Mouse (Mus musculus) neural tube, embryonic 15.5 days (tissue): ENCODE measurements at regions not wholly inside any gene's neighbourhood (a gene's known extent, or its start where the extent isn't known, plus 50 kb on each side); places are given as distances from the start of the nearest gene placed in this dataset.

Source experiments
- ATAC-seq: fragments of 200-750 bp; cut with Nextera tagmentation; 2 replicates; pipeline ENCODE4 v1.8.0; 2017; ENCODE audit warnings: mild to moderate bottlenecking, moderate TSS enrichment, moderate library complexity; ENCODE audit not compliant: low FRiP score
- H3K27ac ChIP-seq: fragments of 300-500 bp; sonication (generic); replicated peaks from 2 replicates; pipeline ENCODE4 v1.5.1; 2015; ENCODE audit warnings: mild to moderate bottlenecking, inconsistent platforms
- H3K27me3 ChIP-seq: fragments of 300-500 bp; sonication (generic); replicated peaks from 2 replicates; pipeline ENCODE4 v1.6.1; 2015; ENCODE audit warnings: inconsistent platforms
- H3K36me3 ChIP-seq: fragments of 300-500 bp; sonication (generic); 2 replicates; pipeline ENCODE4 v1.6.1; 2015; ENCODE audit warnings: inconsistent platforms
- H3K4me1 ChIP-seq: fragments of 300-500 bp; sonication (generic); 2 replicates; pipeline ENCODE4 v1.6.1; 2015; ENCODE audit warnings: inconsistent platforms
- H3K4me2 ChIP-seq: fragments of 300-500 bp; sonication (generic); 2 replicates; pipeline ENCODE4 v1.6.1; 2015; ENCODE audit warnings: inconsistent platforms, mild to moderate bottlenecking, moderate library complexity
- H3K4me3 ChIP-seq: fragments of 300-500 bp; sonication (generic); replicated peaks from 2 replicates; pipeline ENCODE4 v1.5.1; 2015; ENCODE audit warnings: mild to moderate bottlenecking, inconsistent platforms
- H3K9ac ChIP-seq: fragments of 300-500 bp; sonication (generic); replicated peaks from 2 replicates; pipeline ENCODE4 v1.6.1; 2015; ENCODE audit warnings: mild to moderate bottlenecking, inconsistent platforms
- H3K9me3 ChIP-seq: fragments of 300-500 bp; sonication (generic); replicated peaks from 2 replicates; pipeline ENCODE4 v1.6.1; 2016; ENCODE audit warnings: inconsistent platforms
- WGBS: fragments of 180-500 bp; shearing (Covaris S2); methylation state at CpG from one replicate; pipeline ENCODE4 v1.1.7; 2015; ENCODE audit warnings: mixed read lengths; 5-methylcytosine and 5-hydroxymethylcytosine counted together

DNA sequence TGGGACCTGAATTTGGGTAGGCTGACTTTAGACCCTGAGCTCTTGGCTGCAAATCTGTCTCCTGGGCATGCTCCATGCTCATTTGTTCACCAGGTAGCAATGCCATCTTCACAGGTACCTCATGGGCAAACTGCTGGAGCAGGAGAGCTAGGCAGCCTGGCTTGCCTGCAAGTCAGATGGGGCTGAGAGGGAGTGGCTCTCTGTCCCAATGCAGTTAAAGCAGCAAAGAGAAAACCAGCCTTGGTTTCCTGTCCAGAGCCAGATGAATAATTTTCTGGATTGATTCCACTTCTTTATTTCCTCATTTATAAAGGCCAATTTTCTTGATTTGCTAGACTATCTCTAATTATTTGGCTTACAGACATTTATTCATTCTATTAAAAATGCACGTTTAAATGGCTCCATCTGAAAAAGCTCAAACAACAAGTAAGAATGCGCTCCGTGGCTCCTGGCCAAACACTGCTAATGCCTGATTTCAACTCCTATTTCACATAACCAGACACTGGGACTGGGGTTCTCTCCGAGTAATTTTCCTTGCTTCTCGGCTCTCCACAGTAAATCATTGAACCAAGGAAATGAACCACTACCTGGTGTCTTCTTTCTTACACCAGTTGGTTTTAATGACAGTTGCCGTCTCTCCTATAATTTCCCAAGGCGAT is 60.5 kb downstream of the Rsl24d1 start:
- Histone ChIP-seq H3K27ac (no peak overlapping the region), H3K4me1 (no peaks in the 10 kb centered on the region), H3K36me3 (no peaks in the 10 kb centered on the region), H3K9ac (no peak overlapping the region), H3K4me2 (no peak overlapping the region), H3K27me3 (no peaks in the 10 kb centered on the region), H3K4me3 (no peak overlapping the region), H3K9me3 (no peaks in the 10 kb centered on the region)
- WGBS: 70% methylated on average over 7 of the region's 7 CpGs
- no peak for ATAC-seq

DNA sequence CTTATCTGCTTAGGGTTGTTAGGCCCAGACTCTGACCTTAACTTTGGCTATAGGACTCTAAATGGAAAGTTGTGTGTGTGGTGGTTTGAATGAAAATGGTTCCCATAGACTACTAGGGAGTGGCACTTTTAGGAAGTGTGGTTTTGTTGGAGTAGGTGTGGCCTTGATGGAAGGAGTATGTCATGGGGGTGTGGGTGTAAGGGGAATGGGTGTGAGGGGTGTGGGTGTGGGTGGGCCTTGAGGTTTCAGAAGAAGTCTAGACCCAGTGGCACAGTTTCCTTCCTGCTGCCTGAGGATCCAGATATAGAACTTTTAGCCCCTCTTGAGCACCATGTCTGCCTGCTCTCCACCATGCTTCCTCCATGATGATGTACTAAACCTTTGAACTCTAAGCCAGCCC is 63.4 kb downstream of the Rsl24d1 start:
- no peak overlapping the region for H3K4me2 ChIP-seq
- no peaks in the 10 kb centered on the region for H3K27me3 ChIP-seq
- no peak overlapping the region for H3K9ac ChIP-seq
- H3K4me3 ChIP-seq: no peak overlapping the region
- no peak for ATAC-seq
- H3K4me1 ChIP-seq: no peaks in the 10 kb centered on the region
- H3K27ac ChIP-seq: no peak overlapping the region
- no peaks in the 10 kb centered on the region for H3K9me3 ChIP-seq
- no peaks in the 10 kb centered on the region for H3K36me3 ChIP-seq

DNA sequence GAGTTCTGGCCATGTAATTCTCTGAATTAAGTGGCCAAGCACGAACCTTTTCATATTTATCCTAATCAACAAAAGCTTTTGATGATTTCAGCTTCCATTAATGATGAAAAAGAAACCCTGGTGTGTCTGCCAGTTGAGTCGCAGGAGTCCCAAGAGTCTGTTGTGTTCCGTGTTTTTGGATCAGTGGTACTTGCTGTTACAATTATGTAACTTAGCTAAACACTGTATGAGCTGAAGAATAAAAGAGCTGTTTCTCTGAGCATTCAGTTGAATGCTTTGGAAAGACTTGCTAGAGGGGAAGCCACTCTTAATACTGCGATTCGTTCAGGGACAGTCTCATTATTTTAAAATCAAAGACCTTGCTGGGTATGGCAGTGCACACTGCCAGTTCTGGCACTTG is 70.1 kb downstream of the Rsl24d1 start:
- 82% methylated on average over 5 of the region's 5 CpGs for WGBS
- ATAC-seq: no peak
- Histone ChIP-seq H3K36me3 (no peaks in the 10 kb centered on the region), H3K4me2 (no peak overlapping the region), H3K9me3 (no peaks in the 10 kb centered on the region), H3K4me1 (no peaks in the 10 kb centered on the region), H3K4me3 (no peak overlapping the region), H3K9ac (no peak overlapping the region), H3K27me3 (no peaks in the 10 kb centered on the region), H3K27ac (no peak overlapping the region)

DNA sequence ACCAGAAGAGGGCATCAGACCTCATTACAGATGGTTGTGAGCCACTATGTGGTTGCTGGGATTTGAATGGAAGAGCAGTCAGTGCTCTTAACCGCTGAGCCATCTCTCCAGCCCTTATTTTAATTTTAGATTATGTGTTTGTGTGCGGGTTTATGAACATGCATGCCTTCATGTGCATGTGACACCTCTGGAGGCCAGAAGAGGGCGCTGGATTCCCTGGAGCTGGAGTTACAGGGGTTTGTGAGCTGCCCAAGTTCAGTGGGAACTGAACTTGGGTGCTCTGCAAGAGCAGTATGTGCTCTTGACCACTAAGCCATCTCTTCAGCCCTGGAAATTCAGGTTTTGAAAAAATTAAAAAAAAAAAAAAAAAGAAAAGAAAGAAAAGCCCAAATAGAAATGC is 71.7 kb downstream of the Rsl24d1 start:
- 43% methylated on average over 3 of the region's 3 CpGs for WGBS

DNA sequence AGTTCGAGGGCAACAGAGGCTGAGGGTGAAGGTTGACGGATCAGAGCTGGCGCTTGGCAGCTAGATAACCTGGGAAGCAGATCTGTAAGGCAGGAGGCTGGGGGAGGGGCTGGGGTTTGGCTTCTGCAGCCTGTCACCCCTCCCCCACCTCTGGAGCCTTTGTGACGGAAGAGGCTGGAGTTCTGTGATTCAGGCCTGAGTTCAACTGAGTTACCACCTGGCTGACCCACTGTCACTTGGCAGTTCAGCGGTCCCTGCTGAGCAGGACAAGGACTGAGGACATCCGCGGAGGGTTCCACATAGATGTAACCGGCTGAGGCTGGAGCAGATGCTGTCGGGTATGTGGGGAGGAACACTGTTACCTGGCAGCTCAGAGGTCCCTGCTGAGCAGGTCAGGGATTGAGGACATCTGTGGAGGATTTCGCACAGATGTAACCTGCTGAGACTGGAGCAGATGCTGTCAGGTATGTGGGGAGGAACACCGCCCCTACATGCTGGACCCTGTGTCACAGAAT is 79.1 kb downstream of the Rsl24d1 start:
- no peak overlapping the region for H3K4me3 ChIP-seq
- no peaks in the 10 kb centered on the region for H3K27me3 ChIP-seq
- H3K36me3 ChIP-seq: no peaks in the 10 kb centered on the region
- no peak overlapping the region for H3K4me2 ChIP-seq
- H3K4me1 ChIP-seq: no peaks in the 10 kb centered on the region
- no peak overlapping the region for H3K9ac ChIP-seq
- ATAC-seq: no peak
- H3K9me3 ChIP-seq: no peaks in the 10 kb centered on the region
- WGBS: 27% methylated on average over 11 of the region's 11 CpGs
- H3K27ac ChIP-seq: no peak overlapping the region

More for the DNA sequence above, 71.7 kb downstream of the Rsl24d1 start:
- H3K4me3 ChIP-seq: no peak overlapping the region
- ATAC-seq: no peak
- H3K27ac ChIP-seq: no peak overlapping the region
- H3K9me3 ChIP-seq: no peaks in the 10 kb centered on the region
- no peaks in the 10 kb centered on the region for H3K4me1 ChIP-seq
- H3K36me3 ChIP-seq: no peaks in the 10 kb centered on the region
- H3K4me2 ChIP-seq: no peak overlapping the region
- no peaks in the 10 kb centered on the region for H3K27me3 ChIP-seq
- H3K9ac ChIP-seq: no peak overlapping the region

DNA sequence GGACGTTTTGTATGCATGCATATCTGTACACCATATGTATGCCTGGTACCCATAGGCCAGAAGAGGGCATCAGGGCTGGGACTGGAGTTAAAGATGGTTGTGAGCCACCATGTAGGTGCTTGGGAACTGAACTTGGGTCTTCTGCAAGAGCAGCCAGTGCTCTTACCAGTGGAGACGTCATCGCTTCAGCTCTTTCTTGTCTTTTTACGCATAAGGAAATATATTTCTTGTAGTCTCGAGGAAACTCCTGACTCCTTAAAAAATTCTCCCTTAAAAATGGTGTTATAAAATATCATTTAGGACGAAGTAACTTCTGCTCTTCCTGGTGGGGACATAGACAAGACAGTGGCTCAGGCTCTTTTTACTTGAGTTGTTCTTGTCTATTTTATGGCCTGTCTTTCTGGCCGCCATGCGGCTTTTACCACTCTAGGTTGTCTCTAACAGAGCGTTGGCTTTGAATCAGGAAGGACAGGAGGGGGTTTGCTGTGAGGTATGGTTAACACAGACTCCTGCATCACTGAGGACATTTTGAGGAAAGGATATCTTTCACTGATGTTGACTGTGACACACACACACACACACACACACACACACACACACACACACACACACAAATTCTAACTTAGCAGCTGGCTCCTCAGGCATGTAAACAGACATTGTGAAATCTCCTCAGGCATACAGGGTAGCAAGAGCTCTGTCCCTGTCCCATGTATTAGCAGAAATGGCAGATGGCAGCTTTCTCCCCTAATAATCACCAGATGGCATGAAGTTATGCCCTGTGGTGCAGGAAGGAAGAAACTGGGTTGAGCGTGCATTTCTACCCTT is 85.2 kb downstream of the Rsl24d1 start:
- WGBS: 80% methylated on average over 10 of the region's 10 CpGs
- Histone ChIP-seq H3K4me3 (no peak overlapping the region), H3K27ac (no peak overlapping the region), H3K9me3 (no peaks in the 10 kb centered on the region), H3K9ac (no peak overlapping the region), H3K27me3 (no peaks in the 10 kb centered on the region), H3K4me1 (no peaks in the 10 kb centered on the region), H3K36me3 (no peaks in the 10 kb centered on the region), H3K4me2 (no peak overlapping the region)
- no peak for ATAC-seq

DNA sequence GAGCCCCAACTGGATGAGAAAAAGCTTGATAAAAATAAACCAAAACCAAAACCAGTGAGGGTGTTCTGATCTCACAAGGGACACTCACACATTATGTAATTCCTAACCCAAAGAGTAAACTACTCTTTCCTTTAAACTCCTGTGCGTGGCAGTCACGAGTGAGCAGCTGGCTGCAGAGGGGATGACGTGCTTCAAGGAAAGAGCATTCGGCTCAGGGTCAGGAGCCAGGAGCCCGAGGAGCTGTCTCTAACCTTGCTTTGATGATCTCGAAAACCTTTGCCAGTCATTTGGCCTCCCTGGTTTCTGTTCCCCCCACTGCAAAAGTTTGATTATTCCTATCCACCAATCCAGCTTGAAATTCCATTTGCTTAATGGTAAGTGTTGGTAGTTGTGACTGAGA is 109.9 kb downstream of the Rsl24d1 start:
- no peak overlapping the region for H3K4me3 ChIP-seq
- no peak overlapping the region for H3K27ac ChIP-seq
- H3K9ac ChIP-seq: no peak overlapping the region
- H3K9me3 ChIP-seq: no peaks in the 10 kb centered on the region
- WGBS: 78% methylated on average over 6 of the region's 6 CpGs
- H3K27me3 ChIP-seq: no peaks in the 10 kb centered on the region
- no peak for ATAC-seq
- no peaks in the 10 kb centered on the region for H3K36me3 ChIP-seq
- H3K4me2 ChIP-seq: no peak overlapping the region
- no peaks in the 10 kb centered on the region for H3K4me1 ChIP-seq

DNA sequence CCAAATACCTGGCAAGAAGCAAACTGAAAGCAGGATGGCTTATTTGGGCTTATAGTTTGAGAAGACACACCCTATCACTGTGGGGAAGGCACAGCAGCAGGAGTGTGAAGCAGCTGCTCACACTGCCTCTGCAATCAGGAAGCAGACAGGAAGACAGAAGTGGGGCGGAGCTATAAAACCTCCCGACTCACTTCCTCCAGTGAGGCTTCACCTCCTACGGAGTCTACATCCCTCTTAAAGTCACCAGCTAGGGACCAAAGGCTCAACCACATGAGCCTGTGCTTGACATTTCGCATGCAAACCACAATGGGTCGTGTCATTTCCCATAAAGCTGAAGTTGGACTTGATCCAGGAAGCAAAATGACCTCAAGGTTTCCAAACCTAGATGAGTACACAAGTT is 127.0 kb downstream of the Rsl24d1 start:
- ATAC-seq: no peak
- no peaks in the 10 kb centered on the region for H3K27me3 ChIP-seq
- peaks cover 6% of the 10 kb centered on the region for H3K4me1 ChIP-seq
- no peak overlapping the region for H3K4me2 ChIP-seq
- no peak overlapping the region for H3K9ac ChIP-seq
- H3K4me3 ChIP-seq: no peak overlapping the region
- WGBS: 69% methylated on average over 5 of the region's 5 CpGs
- H3K27ac ChIP-seq: no peak overlapping the region
- H3K36me3 ChIP-seq: no peaks in the 10 kb centered on the region
- H3K9me3 ChIP-seq: no peaks in the 10 kb centered on the region

DNA sequence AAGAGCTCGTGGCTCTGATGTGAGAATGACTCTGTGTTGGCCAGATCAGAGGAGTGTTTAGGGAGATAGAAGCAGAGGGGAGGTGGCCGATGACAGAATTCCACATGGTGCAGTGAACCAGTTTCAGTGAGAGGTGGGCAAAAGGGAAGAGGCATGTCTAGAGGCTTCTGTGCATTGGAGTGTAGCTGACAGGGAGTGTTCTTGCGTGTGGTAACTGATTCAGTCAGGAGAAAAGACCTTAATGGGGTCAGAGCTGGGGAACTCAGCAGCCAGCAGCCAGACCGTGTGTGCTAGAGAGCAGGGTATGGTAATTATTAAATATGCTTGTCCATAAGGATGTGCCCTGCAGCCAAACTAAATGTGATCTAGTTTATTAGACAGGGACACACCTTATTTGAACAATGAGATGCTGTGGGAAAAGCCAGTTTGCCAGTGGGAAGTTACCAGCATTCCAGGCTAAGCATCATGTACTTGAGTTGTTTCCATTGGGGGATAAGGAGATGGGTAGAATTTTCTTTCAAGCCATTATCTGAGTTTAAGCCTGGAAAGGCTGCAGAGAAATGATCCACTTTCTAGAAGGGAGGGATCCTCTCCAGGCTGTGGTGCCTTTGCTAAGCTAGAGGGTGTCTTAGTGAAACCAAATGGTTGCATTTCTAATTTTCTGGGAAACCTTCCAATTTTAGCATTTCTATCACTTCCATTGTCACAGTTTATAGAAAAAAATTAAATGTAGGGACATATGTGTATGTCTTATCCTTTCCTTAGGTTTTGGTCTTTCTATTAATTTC is 129.5 kb downstream of the Rsl24d1 start:
- no peak overlapping the region for H3K9ac ChIP-seq
- no peaks in the 10 kb centered on the region for H3K27me3 ChIP-seq
- peaks cover 16% of the 10 kb centered on the region for H3K4me1 ChIP-seq
- no peaks in the 10 kb centered on the region for H3K36me3 ChIP-seq
- ATAC-seq: no peak
- no peak overlapping the region for H3K4me3 ChIP-seq
- no peak overlapping the region for H3K4me2 ChIP-seq
- H3K27ac ChIP-seq: no peak overlapping the region
- no peaks in the 10 kb centered on the region for H3K9me3 ChIP-seq
- 41% methylated on average over 4 of the region's 4 CpGs for WGBS

DNA sequence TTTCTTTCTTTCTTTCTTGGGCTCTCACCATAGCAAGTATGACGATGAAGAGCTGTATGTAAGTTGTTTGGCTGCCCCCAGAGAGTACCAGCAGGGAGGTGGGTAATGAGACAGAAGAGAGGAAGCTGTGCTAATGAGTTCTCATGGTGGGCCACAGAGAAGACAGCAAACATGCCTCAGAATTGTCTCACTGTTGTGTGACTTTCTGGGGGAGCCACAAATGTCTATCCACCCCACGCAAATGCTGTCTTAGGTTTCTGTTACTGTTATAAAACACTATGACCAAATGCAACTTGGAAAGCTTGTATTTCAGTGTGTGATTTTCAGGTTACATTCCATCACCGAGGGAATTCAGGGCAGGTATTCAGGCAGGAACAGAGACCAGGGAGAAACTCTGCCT is 131.0 kb downstream of the Rsl24d1 start:
- WGBS: 66% methylated on average over 3 of the region's 3 CpGs
- H3K9ac ChIP-seq: no peak overlapping the region
- no peaks in the 10 kb centered on the region for H3K27me3 ChIP-seq
- H3K4me2 ChIP-seq: no peak overlapping the region
- no peak for ATAC-seq
- H3K4me1 ChIP-seq: peaks cover 16% of the 10 kb centered on the region
- no peaks in the 10 kb centered on the region for H3K9me3 ChIP-seq
- no peak overlapping the region for H3K4me3 ChIP-seq
- no peaks in the 10 kb centered on the region for H3K36me3 ChIP-seq
- no peak overlapping the region for H3K27ac ChIP-seq

DNA sequence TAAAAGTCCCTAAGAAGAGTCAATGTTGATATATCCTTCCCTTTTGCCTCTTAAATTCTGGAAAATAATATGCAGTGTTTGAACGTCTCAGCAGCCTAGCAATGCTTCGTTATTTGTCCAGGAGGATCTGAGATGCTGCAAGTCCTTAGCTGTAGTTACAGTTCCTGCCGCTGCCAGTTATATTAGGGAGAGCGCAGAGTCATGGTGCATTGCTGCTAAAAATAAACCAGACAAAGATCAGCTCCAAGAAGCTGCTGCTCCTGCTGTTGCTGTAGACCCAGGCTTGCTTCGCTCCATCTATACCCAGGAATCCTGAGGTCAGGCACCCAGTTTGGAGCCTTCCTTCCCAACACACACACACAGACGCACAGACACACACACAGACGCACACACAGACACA is 132.3 kb downstream of the Rsl24d1 start:
- Histone ChIP-seq H3K4me2 (no peak overlapping the region), H3K4me1 (peaks cover 16% of the 10 kb centered on the region), H3K9me3 (no peaks in the 10 kb centered on the region), H3K27me3 (no peaks in the 10 kb centered on the region), H3K36me3 (no peaks in the 10 kb centered on the region), H3K4me3 (no peak overlapping the region), H3K27ac (peak overlapping the region; percentile 51), H3K9ac (no peak overlapping the region)
- ATAC-seq: peak; percentile 88
- WGBS: 56% methylated on average over 7 of the region's 7 CpGs

DNA sequence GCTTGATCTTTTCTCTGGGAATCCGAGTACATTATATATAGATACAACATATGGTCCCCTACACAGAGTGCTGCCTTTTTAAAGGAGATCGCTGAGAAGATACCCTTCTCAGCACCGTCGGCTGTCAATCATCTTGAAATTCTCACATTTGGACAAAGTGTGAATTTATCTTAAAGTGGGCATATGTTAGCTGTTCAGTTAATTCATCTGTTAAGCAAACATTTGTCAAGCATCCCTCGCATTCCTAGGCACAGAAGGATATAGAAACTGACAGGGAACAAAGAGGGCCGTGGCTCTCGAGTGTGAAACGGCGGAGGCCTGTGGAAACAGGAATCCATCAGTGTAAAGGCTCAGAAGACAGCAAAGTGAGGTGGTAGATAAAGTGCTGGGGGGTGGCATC is 144.9 kb downstream of the Rsl24d1 start:
- ATAC-seq: no peak
- Histone ChIP-seq H3K27me3 (no peaks in the 10 kb centered on the region), H3K4me3 (no peak overlapping the region), H3K4me1 (no peaks in the 10 kb centered on the region), H3K9me3 (no peaks in the 10 kb centered on the region), H3K27ac (no peak overlapping the region), H3K4me2 (no peak overlapping the region), H3K9ac (no peak overlapping the region), H3K36me3 (no peaks in the 10 kb centered on the region)
- WGBS: 74% methylated on average over 9 of the region's 9 CpGs
